Mouse (Mus musculus) inflammation-experienced regulatory T-cells, adult 6 months (primary cell): ENCODE measurements around the gene Olfr384. TPM values are rescaled to one million over a fixed set of nuclear protein-coding genes. Genes with fewer than 3 reads are reported as not detected.
"Not testable (repeated sequence)": the region's sequence is repeated elsewhere in the genome, so short reads cannot be mapped to it uniquely, and the experiment has no call there.

Experiments
- ATAC-seq: one replicate; pipeline ENCODE4 v1.8.0; 2017
- polyA plus RNA-seq, 3 experiments: library from polyadenylated mRNA; unstranded; fragments of 100-300 nt; shearing (Covaris generic); gene quantifications; one replicate each; pipeline ENCODE4 v1.2.1; 2017

Gene Olfr384
- not detected for polyA plus RNA-seq

DNA sequence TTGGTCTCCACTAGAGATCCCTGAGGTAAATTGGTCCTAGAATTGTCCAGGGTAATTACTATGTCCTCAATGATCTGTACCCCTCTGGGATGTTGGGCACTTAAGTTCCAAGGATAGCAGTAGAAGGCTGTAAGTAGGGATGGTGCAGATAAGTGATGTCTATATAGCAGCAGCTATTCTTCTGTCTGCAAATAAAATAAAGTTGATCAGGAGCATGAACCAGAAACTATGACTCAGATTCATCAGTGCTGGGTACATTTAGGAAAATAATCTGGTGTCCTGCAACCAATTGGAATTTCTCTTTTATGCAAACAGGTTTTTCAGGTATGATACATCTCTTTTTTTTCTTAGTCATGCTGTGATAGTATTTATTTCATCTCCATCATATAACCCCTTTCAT is at the start of gene Olfr384:
TSS of gene Olfr384 (plus strand) at position 301 of the 400 bp plus-strand sequence.
- ATAC-seq, result no peak

- no peak for ATAC-seq
Observed at GRCm38 (mm10) chr11:73579871-73580270, 18.5 kb upstream of the Olfr384 start.

GRCm38 (mm10) chr11:73583188-73583587 is 15.2 kb upstream of the Olfr384 start:
- ATAC-seq, result not testable (repeated sequence)

DNA sequence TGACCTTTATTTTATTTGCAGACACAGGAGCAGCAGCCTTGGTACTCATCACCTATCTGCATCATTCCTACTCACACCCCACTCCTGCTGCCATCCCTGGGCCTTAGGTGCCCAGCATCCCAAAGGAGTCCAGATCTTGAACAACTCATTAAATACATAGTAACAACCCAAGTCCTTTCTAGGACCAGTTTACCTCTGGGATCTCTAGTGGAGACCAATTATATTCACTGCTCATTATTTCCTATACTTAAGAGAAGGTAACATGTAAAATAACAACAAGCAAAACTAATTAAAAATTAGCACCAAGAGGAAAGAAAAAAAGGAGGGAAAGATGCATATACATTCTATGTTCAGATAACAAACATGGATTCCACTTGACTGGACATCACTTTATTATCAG is 5.5 kb upstream of the Olfr384 start, which contains the start of gene Olfr385:
TSS of gene Olfr385 (minus strand) at position 101 of the 400 bp plus-strand sequence.
- ATAC-seq, result no peak

Other genes with a start within 250 kb of the Olfr384 start
- not detected for gene Olfr20, start 247.8 kb upstream of the Olfr384 start, polyA plus RNA-seq
- gene Olfr376, start 227.3 kb upstream of the Olfr384 start, polyA plus RNA-seq, result not detected
- not detected for gene Olfr1, start 199.0 kb upstream of the Olfr384 start, polyA plus RNA-seq
- gene Olfr378, start 170.1 kb upstream of the Olfr384 start, polyA plus RNA-seq, result not detected
- not detected for gene Olfr380, start 141.1 kb upstream of the Olfr384 start, polyA plus RNA-seq
- not detected for gene Olfr381, start 107.0 kb upstream of the Olfr384 start, polyA plus RNA-seq
- gene Olfr382, start 81.4 kb upstream of the Olfr384 start, polyA plus RNA-seq, result not detected
- not detected for gene Olfr385, start 5.6 kb upstream of the Olfr384 start, polyA plus RNA-seq
- gene Zfp735, start 90.2 kb downstream of the Olfr384 start, polyA plus RNA-seq, result not detected
- gene Olfr389, start 182.1 kb downstream of the Olfr384 start, polyA plus RNA-seq, result not detected
- gene Olfr390, start 184.4 kb downstream of the Olfr384 start, polyA plus RNA-seq, result not detected
- gene Olfr391-ps, start 204.5 kb downstream of the Olfr384 start, polyA plus RNA-seq, result not detected
- under 1 TPM in 1 of 3 experiments, not detected in 2; 0.17 TPM for gene Olfr392, start 218.5 kb downstream of the Olfr384 start, polyA plus RNA-seq